Mouse (Mus musculus) CH12.LX (cell line): ENCODE measurements around the gene Mrs2. TPM values are rescaled to one million over a fixed set of nuclear protein-coding genes. Genes with fewer than 3 reads are reported as not detected.
"Not testable (repeated sequence)": the region's sequence is repeated elsewhere in the genome, so short reads cannot be mapped to it uniquely, and the experiment has no call there.

Experiments
- DNase-seq: peaks from one replicate; pipeline ENCODE4 v3.0.0-alpha.2; 2013; ENCODE audit errors: extremely low read depth
- H3K27ac ChIP-seq: 2 replicates; pipeline ENCODE4 v1.5.1; 2012; ENCODE audit warnings: low read depth, mild to moderate bottlenecking, control low read depth, moderate library complexity; ENCODE audit not compliant: insufficient read depth
- H3K27me3 ChIP-seq: replicated peaks from 2 replicates; pipeline ENCODE3; 2012; ENCODE audit warnings: inconsistent platforms
- H3K36me3 ChIP-seq, 2 experiments: replicated peaks in 1 of 2; 2 replicates each; pipeline versions ENCODE3 to v1.6.1; 2012; ENCODE audit warnings: inconsistent platforms in 1 of 2, low read length in 1 of 2, mild to moderate bottlenecking in 1 of 2, mixed read lengths in 1 of 2, moderate library complexity in 1 of 2; ENCODE audit not compliant: control insufficient read depth in 1 of 2, insufficient read depth in 1 of 2
- H3K4me1 ChIP-seq, 2 experiments: 2 replicates each; pipeline ENCODE4 v1.6.1; 2012; ENCODE audit warnings: inconsistent platforms in 1 of 2, moderate library complexity in 1 of 2; ENCODE audit not compliant: insufficient read depth in 2 of 2, control insufficient read depth in 1 of 2
- H3K4me2 ChIP-seq: 2 replicates; pipeline ENCODE4 v1.6.1; 2012; ENCODE audit warnings: low read depth, mild to moderate bottlenecking, control low read depth; ENCODE audit not compliant: poor library complexity, insufficient read depth, severe bottlenecking
- H3K4me3 ChIP-seq, 3 experiments: fragments of 150-350 bp in 1 of 3; sonication (generic) in 1 of 3; replicated peaks in 1 of 3; 2 replicates each; pipeline versions ENCODE3 to v1.5.1; 2011 to 2012; ENCODE audit warnings: low read depth in 2 of 3, low read length in 2 of 3, mild to moderate bottlenecking in 2 of 3, moderate library complexity in 2 of 3, control low read depth in 1 of 3, improper control_type of control experiment in 1 of 3, inconsistent platforms in 1 of 3, mixed read lengths in 1 of 3; ENCODE audit not compliant: poor library complexity in 1 of 3
- H3K79me2 ChIP-seq: replicated peaks from 2 replicates; pipeline ENCODE4 v1.6.1; 2012; ENCODE audit warnings: mild to moderate bottlenecking, moderate library complexity; ENCODE audit not compliant: control insufficient read depth, poor library complexity, insufficient read depth, severe bottlenecking; ENCODE audit errors: extremely low read depth
- H3K9ac ChIP-seq: 2 replicates; pipeline ENCODE4 v1.6.1; 2012; ENCODE audit warnings: low read depth, mild to moderate bottlenecking, control low read depth, moderate library complexity; ENCODE audit not compliant: insufficient read depth
- H3K9me3 ChIP-seq: replicated peaks from 2 replicates; pipeline ENCODE3; 2012; ENCODE audit warnings: low read length, inconsistent platforms, mixed read lengths
- CHD1 ChIP-seq: IDR thresholded peaks from 2 replicates; pipeline ENCODE4 v1.6.1; 2012; ENCODE audit warnings: low read depth, low read length, improper control_type of control experiment, inconsistent platforms
- CTCF ChIP-seq, 2 experiments: IDR thresholded peaks in 1 of 2; conservative IDR thresholded peaks in 1 of 2; 2 replicates each; pipeline ENCODE4 v1.5.1; 2011 to 2012; ENCODE audit warnings: low read depth in 2 of 2, low read length in 2 of 2, improper control_type of control experiment in 1 of 2, inconsistent platforms in 1 of 2, mild to moderate bottlenecking in 1 of 2, moderate library complexity in 1 of 2
- E2F4 ChIP-seq: IDR thresholded peaks from 2 replicates; pipeline ENCODE4 v1.6.1; 2011; ENCODE audit warnings: low read depth, low read length, improper control_type of control experiment; ENCODE audit not compliant: insufficient replicate concordance
- ELF1 ChIP-seq: IDR thresholded peaks from 2 replicates; pipeline ENCODE4 v1.6.1; 2014; ENCODE audit warnings: low read depth, mild to moderate bottlenecking, inconsistent platforms, low read length, improper control_type of control experiment
- GABPA ChIP-seq: IDR thresholded peaks from 2 replicates; pipeline ENCODE4 v1.6.1; 2012; ENCODE audit warnings: low read depth, low read length, improper control_type of control experiment, inconsistent platforms; ENCODE audit not compliant: insufficient replicate concordance
- IRF4 ChIP-seq: IDR thresholded peaks from 2 replicates; pipeline ENCODE4 v1.6.1; 2014; ENCODE audit warnings: low read depth, mild to moderate bottlenecking, inconsistent platforms, low read length, improper control_type of control experiment
- JUN ChIP-seq: IDR thresholded peaks from 2 replicates; pipeline ENCODE4 v1.6.1; 2011; ENCODE audit warnings: low read depth, mild to moderate bottlenecking, low read length, improper control_type of control experiment, moderate library complexity; ENCODE audit not compliant: insufficient read depth
- MAFK ChIP-seq: IDR thresholded peaks from 2 replicates; pipeline ENCODE4 v1.6.1; 2011; ENCODE audit warnings: low read length, improper control_type of control experiment; ENCODE audit not compliant: insufficient replicate concordance
- MAX ChIP-seq: IDR thresholded peaks from 2 replicates; pipeline ENCODE4 v1.6.1; 2011; ENCODE audit warnings: low read length, improper control_type of control experiment
- MAZ ChIP-seq: IDR thresholded peaks from 2 replicates; pipeline ENCODE4 v1.6.1; 2012; ENCODE audit warnings: low read depth, mild to moderate bottlenecking, inconsistent platforms, low read length, improper control_type of control experiment, moderate library complexity
- MEF2A ChIP-seq: IDR thresholded peaks from 2 replicates; pipeline ENCODE4 v1.6.1; 2014; ENCODE audit warnings: low read depth, mild to moderate bottlenecking, inconsistent platforms, low read length, improper control_type of control experiment, borderline replicate concordance
- MXI1 ChIP-seq: IDR thresholded peaks from 2 replicates; pipeline ENCODE4 v1.6.1; 2011; ENCODE audit warnings: mild to moderate bottlenecking, low read depth, low read length, improper control_type of control experiment
- MYC ChIP-seq: IDR thresholded peaks from 2 replicates; pipeline ENCODE4 v1.6.1; 2011; ENCODE audit warnings: low read depth, mild to moderate bottlenecking, improper control_type of control experiment, low read length
- NELFE ChIP-seq: IDR thresholded peaks from 2 replicates; pipeline ENCODE4 v1.6.1; 2011; ENCODE audit warnings: low read depth, low read length, improper control_type of control experiment
- PAX5 ChIP-seq: IDR thresholded peaks from 2 replicates; pipeline ENCODE4 v1.6.1; 2012; ENCODE audit warnings: low read length, inconsistent platforms, mixed read lengths
- POLR2A ChIP-seq: IDR thresholded peaks from 2 replicates; pipeline ENCODE4 v1.6.1; 2011; ENCODE audit warnings: low read depth, mild to moderate bottlenecking, improper control_type of control experiment, low read length
- SIN3A ChIP-seq: IDR thresholded peaks from 2 replicates; pipeline ENCODE4 v1.6.1; 2012; ENCODE audit warnings: low read length, improper control_type of control experiment, inconsistent platforms
- TCF12 ChIP-seq: IDR thresholded peaks from 2 replicates; pipeline ENCODE4 v1.6.1; 2014; ENCODE audit warnings: low read depth, mild to moderate bottlenecking, inconsistent platforms, low read length, improper control_type of control experiment
- USF1 ChIP-seq: IDR thresholded peaks from 2 replicates; pipeline ENCODE4 v1.6.1; 2014; ENCODE audit warnings: low read depth, mild to moderate bottlenecking, inconsistent platforms, low read length, improper control_type of control experiment
- ZC3H11A ChIP-seq: IDR thresholded peaks from 2 replicates; pipeline ENCODE4 v1.6.1; 2012; ENCODE audit warnings: low read depth, mild to moderate bottlenecking, inconsistent platforms, low read length, improper control_type of control experiment
- dilution Hi-C: fragments of 300-500 bp; cut with MboI; formaldehyde crosslinking; loops from 2 replicates; pipeline ENCODE4 v1.14.3; 2020; ENCODE audit warnings: low sequenced_read_pairs; ENCODE audit not compliant: extremely low pct_unique_long_range_greater_than_20kb, extremely low pct_ligation_motif_present
- in situ Hi-C: fragments of 300-500 bp; cut with MboI; formaldehyde crosslinking; loops from 3 replicates; pipeline ENCODE4 v1.14.3; 2019; ENCODE audit warnings: low sequenced_read_pairs, low pct_ligation_motif_present, low pct_unique_long_range_greater_than_20kb, mixed read lengths
- polyA plus RNA-seq: library from polyadenylated mRNA; unstranded; fragments of >175 nt; gene quantifications from 2 replicates; pipeline ENCODE4 v1.2.1, GENCODE M21; 2012; ENCODE audit warnings: low read depth; ENCODE audit not compliant: insufficient read length
- total RNA-seq, 2 experiments: library from RNA; depleted of rRNA; stranded (reverse); fragments of 300-350 nt in 1 of 2; fragments of >200 nt in 1 of 2; gene quantifications; 2 replicates each; pipeline ENCODE4 v1.2.3; 2012 to 2014

Gene Mrs2
- total and polyA plus RNA-seq, 3 experiments: 12.1 to 29.5 (median 12.6) TPM

DNA sequence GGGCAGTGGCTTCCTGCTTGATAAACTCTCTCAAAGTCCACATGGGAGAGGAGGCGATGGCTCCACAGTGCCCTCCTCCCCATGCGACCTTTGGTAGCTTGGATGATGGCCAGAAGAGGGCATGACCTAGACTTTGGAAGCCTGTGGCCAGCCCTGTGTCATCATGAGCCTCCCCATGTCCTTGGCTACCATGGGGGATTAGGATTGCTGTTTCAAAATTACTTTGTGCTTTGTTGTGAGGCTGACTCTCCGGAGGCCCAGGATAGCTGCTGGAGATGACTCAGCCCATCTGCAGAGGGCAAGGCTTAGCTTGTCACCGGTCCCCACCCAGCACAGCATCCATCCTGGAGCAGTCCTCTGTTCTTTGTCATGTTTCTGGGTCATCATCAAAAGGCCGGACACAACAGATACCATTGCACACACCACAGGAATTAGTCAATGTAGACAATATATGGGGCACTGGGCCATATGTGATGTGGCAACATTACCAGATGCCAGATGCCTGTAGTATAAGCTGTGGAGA is 42.3 kb downstream of the Mrs2 start:
- Histone ChIP-seq H3K27ac (no peak overlapping the region), H3K9me3 (no peaks in the 10 kb centered on the region), H3K9ac (no peak overlapping the region), H3K36me3 (no peaks in the 10 kb centered on the region), H3K4me1 (no peaks in the 10 kb centered on the region), H3K79me2 (no peaks in the 10 kb centered on the region), H3K4me3 (no peak overlapping the region), H3K4me2 (no peak overlapping the region), H3K27me3 (no peaks in the 10 kb centered on the region)
- DNase-seq: no peak
- TF ChIP-seq MEF2A: no peak
- TF ChIP-seq MAZ: no peak
- no peak for TF ChIP-seq JUN
- dilution Hi-C loops: no loop called here
- in situ Hi-C loops: loop anchor here (25.0 kb wide), 1 partner anchor 491 kb away; no protein-coding TSS in a partner anchor

DNA sequence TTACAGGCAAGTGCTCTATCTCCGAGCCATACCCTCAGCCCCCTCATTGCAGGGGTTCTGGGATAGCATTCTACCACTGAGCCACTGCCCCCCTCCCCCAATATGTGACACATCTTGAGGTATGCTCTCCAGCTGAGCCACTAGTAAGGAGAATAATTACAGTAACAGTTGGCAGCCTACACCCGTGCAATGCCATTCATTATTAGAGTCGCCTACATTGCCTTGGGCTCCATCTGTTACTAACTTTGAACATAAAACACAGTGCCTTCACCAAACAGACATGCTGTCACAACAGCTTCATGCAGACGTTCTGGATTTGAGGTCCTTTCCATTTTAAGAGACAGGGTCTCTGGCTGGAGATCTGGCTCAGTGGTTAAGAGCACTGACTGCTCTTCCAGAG is 43.8 kb downstream of the Mrs2 start:
- H3K9me3 ChIP-seq: no peaks in the 10 kb centered on the region
- H3K27ac ChIP-seq: no peak overlapping the region
- dilution Hi-C loops (no loop called here), in situ Hi-C loops (loop anchor here (25.0 kb wide), 1 partner anchor 489 kb away; no protein-coding TSS in a partner anchor)
- H3K4me1 ChIP-seq: no peaks in the 10 kb centered on the region
- H3K4me2 ChIP-seq: no peak overlapping the region
- DNase-seq: no peak
- H3K9ac ChIP-seq: no peak overlapping the region
- no peak for TF ChIP-seq MAZ
- no peak for TF ChIP-seq ELF1
- TF ChIP-seq E2F4: no peak
- no peak for TF ChIP-seq IRF4
- no peak for TF ChIP-seq MXI1
- no peak for TF ChIP-seq CTCF (conservative IDR thresholded peaks at IDR 0.05 in 1 of 2, IDR thresholded peaks at IDR 0.05 in 1 of 2; ENCODE audit: low read depth in 2 of 2, low read length in 2 of 2)
- TF ChIP-seq GABPA: no peak
- TF ChIP-seq CHD1: no peak
- no peak for TF ChIP-seq MYC
- TF ChIP-seq NELFE: no peak
- TF ChIP-seq TCF12: no peak
- TF ChIP-seq MAFK: no peak
- TF ChIP-seq PAX5: no peak
- no peak for TF ChIP-seq USF1
- no peak for TF ChIP-seq ZC3H11A
- no peak for TF ChIP-seq POLR2A
- no peak for TF ChIP-seq SIN3A
- no peak for TF ChIP-seq MAX
- no peak for TF ChIP-seq MEF2A
- no peaks in the 10 kb centered on the region for H3K36me3 ChIP-seq
- H3K4me3 ChIP-seq: no peak overlapping the region
- H3K79me2 ChIP-seq: no peaks in the 10 kb centered on the region
- H3K27me3 ChIP-seq: no peaks in the 10 kb centered on the region

DNA sequence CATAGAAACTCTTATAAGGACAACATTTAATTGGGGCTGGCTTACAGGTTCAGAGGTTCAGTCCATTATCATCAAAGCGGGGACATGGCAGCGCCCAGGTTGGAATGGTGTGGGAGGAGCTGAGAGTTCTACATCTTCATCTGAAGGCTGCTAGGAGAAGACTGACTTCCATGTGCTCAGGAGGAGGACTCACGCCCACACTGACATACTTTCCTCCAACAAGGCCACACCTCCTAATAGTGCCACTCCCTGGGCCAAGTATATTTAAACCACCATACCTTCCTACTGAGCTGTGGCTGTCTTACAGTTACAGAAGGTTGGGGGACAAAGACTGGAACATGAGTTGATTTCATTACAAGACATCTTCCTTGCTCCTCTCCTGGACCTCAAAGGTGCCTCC is 48.4 kb downstream of the Mrs2 start:
- H3K27me3 ChIP-seq, H3K4me1 ChIP-seq, H3K4me2 ChIP-seq, H3K27ac ChIP-seq, H3K79me2 ChIP-seq, H3K4me3 ChIP-seq, H3K9me3 ChIP-seq, dilution Hi-C loops, H3K9ac ChIP-seq, DNase-seq, in situ Hi-C loops, H3K36me3 ChIP-seq: not testable (repeated sequence)
